Mouse (Mus musculus): ENCODE data around the gene Hoxc11. TPM values are rescaled to one million over a fixed set of nuclear protein-coding genes. Genes with fewer than 3 reads are reported as not detected.

The Hoxc11 gene
- polyA plus RNA-seq, 1 experiment, result 1.2 TPM

DNA sequence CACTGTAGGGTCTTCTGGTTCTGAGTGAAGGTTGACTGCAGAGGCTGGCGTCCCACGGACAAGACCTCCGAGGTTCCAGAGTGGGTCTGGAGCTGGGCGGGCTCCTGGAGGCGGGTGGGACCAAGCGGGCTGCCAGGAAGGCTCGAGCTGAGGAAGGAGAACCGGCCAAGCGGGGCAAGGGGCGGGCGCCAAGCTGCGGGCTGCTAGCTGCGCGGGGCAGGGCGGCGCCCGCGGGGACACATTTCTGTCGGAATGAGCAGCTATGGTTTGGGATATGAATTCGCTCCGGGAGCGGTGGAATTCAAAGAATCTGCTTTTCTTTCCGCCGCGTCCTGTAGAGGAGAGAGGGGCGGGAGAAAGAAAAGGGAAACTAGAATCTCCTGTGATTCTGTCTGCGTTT is 19.3 kb upstream of the Hoxc11 start:
- TF ChIP-seq CTCF (IDR thresholded peaks at IDR 0.05; ENCODE audit: borderline replicate concordance, insufficient read depth, low read length) (no peak), POLR2A (IDR thresholded peaks at IDR 0.05; ENCODE audit: low read depth, low read length) (no peak)
- H3K4me1 ChIP-seq (ENCODE audit: control insufficient read depth, insufficient read depth, low read length), result no peaks in the 10 kb centered on the region
- no peak overlapping the region for H3K27ac ChIP-seq (ENCODE audit: insufficient read depth, low read length)
- 0 out of 2 replicates have a peak overlapping the region, but pooled peaks have one; percentile 2 for H3K4me3 ChIP-seq (ENCODE audit: insufficient read depth, low read length)

DNA sequence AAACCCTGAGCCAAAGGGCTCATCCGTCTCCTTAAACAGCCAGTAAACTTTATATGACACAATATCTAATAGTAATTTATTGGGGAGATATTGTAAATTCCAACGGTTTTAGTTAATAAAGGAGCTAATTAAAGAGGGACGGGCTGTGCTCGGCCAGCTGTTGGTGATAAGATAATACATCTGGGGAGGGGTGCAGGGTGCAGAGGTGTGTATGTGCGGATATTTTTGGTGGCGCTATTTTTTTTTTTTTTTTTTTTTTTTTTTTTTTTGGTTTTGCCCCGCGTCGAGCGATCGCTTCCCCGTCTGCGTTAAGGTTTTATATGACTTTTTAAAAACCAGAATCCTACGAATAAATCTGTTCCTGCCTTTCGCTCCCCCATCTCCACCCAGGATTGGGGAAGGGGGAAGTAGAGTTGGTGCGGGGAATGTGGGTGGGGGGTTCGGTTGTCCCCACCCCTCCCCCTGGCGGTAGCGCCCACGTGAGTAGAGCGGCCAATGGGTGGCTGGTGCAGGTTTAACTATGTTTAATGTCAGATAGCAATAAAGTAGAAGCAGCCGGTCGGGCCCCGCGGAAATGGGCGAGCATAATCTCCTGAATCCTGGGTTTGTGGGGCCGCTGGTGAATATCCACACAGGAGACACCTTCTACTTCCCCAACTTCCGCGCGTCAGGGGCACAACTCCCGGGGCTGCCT is 17.8 kb upstream of the Hoxc11 start, which contains the start of gene Hoxc12:
Gene Hoxc12 (plus strand): TSS at position 479 of the 694 bp plus-strand sequence.
- Histone ChIP-seq H3K4me3 (ENCODE audit: insufficient read depth, low read length) (no peak within 1 kb of the TSS), H3K27ac (ENCODE audit: insufficient read depth, low read length) (no peak within 1 kb of the TSS)
- no peak for TF ChIP-seq CTCF (IDR thresholded peaks at IDR 0.05; ENCODE audit: borderline replicate concordance, insufficient read depth, low read length)
- TF ChIP-seq POLR2A (IDR thresholded peaks at IDR 0.05; ENCODE audit: low read depth, low read length), result no peak

DNA sequence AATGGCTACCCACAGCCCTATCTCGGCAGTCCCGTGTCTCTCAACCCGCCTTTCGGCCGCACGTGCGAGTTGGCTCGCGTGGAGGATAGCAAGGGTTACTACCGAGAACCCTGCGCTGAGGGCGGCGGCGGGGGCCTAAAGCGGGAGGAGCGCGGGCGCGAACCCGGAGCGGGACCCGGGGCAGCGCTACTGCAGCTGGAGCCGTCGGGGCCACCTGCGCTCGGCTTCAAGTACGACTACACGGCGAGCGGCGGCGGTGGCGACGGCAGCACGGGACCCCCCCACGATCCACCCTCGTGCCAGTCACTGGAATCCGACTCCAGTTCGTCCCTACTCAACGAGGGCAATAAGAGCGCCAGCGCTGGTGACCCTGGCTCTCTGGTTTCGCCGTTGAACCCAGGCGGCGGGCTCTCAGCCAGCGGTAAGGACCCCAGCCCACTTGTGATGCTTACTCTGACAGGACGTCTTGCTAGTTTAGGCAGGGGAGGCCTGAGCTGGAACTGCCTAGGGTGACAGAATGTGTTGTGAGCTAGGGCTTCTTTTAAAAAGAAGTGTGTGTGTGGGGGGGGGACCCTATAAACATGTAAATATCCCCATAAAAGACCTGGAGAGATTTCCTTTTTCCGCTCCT is 17.1 kb upstream of the Hoxc11 start:
- Histone ChIP-seq H3K27ac (ENCODE audit: insufficient read depth, low read length) (no peak overlapping the region), H3K4me3 (ENCODE audit: insufficient read depth, low read length) (no peak overlapping the region), H3K4me1 (ENCODE audit: control insufficient read depth, insufficient read depth, low read length) (no peaks in the 10 kb centered on the region)
- no peak for TF ChIP-seq POLR2A (IDR thresholded peaks at IDR 0.05; ENCODE audit: low read depth, low read length)
- TF ChIP-seq CTCF (IDR thresholded peaks at IDR 0.05; ENCODE audit: borderline replicate concordance, insufficient read depth, low read length), result no peak

More for the DNA sequence above, 17.8 kb upstream of the Hoxc11 start, which contains the start of gene Hoxc12:
- no peaks in the 10 kb centered on the region for H3K4me1 ChIP-seq (ENCODE audit: control insufficient read depth, insufficient read depth, low read length)

DNA sequence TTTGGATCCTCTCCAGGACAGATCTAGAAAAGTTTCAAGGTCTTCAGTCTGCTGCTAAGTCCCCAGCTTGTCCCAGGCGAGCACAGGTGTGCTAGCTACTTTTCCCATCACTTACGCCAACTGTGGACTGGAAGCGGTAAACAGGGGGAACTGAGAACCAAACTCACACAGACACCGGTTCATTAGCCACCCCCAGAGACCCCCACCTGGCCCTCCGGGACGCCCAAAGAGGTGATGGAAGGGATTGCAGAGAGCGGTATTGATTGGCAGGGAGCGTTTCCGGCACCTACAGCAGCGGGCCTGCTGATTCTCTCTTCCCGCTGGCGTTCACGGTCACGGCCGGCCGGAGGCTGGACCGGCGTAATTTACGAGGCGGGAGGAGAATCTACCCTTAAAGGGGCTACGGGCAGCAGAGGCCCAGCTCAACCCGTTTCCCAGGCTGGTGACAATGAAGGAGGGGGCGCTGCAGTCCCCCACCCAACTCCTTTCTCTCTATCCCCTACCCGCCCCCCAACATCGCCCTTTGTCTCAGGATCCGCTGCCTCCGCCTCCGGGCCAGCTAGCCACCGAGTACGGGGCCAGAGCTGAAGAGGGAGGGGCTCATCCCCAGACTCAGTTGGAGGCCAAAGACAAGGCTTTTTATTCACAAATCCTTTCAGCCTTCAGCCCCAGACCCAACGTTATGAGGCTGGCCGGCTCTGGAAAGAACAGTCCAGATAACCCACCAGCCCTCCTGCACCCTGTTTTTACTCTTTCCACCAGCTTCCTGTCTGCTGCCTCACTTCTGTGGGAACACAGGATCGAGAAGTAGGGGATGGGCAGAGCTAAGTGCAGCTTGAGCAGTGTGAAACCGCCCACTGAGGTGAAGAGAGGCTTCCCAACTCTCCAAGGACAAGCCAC is 14.7 kb upstream of the Hoxc11 start:
- H3K27ac ChIP-seq (ENCODE audit: insufficient read depth, low read length), result no peak overlapping the region
- H3K4me3 ChIP-seq (ENCODE audit: insufficient read depth, low read length), result no peak overlapping the region
- TF ChIP-seq POLR2A (IDR thresholded peaks at IDR 0.05; ENCODE audit: low read depth, low read length) (no peak), CTCF (IDR thresholded peaks at IDR 0.05; ENCODE audit: borderline replicate concordance, insufficient read depth, low read length) (no peak)
- no peaks in the 10 kb centered on the region for H3K4me1 ChIP-seq (ENCODE audit: control insufficient read depth, insufficient read depth, low read length)

DNA sequence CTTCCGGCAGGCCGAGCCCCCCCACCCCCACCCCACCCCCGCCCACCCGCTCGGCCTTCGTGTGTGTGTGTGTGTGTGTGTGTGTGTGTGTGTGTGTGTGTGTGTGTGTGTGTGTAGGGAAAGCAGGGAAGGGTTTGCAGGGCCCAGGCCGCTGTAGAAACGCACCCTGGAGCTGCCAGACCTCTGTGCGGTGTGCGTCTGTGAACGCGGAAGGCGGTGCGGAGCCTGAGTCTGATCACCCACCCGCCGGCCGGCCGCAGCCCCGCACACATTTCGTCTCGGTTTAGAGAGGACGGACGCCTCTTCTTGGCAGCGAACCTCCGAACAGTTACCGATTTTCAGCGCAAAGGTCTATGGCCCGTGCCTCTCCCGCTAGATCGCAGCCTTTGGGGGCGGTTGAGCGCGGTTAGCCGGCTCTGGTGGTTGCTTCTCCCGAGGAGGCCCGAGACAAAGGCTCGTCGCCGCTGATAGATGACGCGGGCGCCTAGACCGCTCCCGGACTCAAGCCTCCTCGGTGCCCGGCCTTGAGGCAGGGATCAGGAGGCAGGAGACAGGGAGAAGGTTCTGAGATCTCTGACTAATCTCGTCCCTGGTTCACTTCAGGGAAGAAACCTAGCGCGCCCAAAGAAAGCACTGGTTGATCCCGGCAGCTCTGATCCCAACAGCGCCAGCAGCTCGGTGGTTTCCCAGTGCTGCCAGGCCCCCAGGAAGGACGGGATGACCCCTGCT is 11.3 kb upstream of the Hoxc11 start:
- no peak overlapping the region for H3K27ac ChIP-seq (ENCODE audit: insufficient read depth, low read length)
- TF ChIP-seq POLR2A (IDR thresholded peaks at IDR 0.05; ENCODE audit: low read depth, low read length) (no peak), CTCF (IDR thresholded peaks at IDR 0.05; ENCODE audit: borderline replicate concordance, insufficient read depth, low read length) (no peak)
- H3K4me1 ChIP-seq (ENCODE audit: control insufficient read depth, insufficient read depth, low read length), result no peaks in the 10 kb centered on the region
- peak overlapping the region; percentile 19 for H3K4me3 ChIP-seq (ENCODE audit: insufficient read depth, low read length)

DNA sequence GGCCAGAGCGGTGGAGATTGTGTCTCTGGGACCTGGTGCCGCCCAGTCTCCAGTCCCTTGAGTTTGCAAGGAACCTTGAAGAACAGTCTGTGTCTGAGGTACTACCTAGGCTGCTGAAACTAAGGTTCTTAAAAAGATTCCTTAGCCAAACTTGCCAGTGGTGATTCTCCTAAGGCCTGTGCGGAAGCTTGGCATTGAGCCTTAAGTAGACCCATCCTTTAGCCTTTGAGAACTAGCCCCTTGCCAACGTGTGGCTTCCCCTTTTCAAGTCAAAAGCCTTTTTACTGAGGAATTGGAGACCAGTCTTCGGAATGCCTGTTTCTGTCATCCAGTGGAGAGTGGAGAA is 10.8 kb upstream of the Hoxc11 start:
- TF ChIP-seq CTCF (IDR thresholded peaks at IDR 0.05; ENCODE audit: borderline replicate concordance, insufficient read depth, low read length) (peak; percentile 32; the same call in 1 of the 2 replicates), POLR2A (IDR thresholded peaks at IDR 0.05; ENCODE audit: low read depth, low read length) (no peak)
- no peak overlapping the region for H3K27ac ChIP-seq (ENCODE audit: insufficient read depth, low read length)
- no peaks in the 10 kb centered on the region for H3K4me1 ChIP-seq (ENCODE audit: control insufficient read depth, insufficient read depth, low read length)
- H3K4me3 ChIP-seq (ENCODE audit: insufficient read depth, low read length), result no peak overlapping the region

DNA sequence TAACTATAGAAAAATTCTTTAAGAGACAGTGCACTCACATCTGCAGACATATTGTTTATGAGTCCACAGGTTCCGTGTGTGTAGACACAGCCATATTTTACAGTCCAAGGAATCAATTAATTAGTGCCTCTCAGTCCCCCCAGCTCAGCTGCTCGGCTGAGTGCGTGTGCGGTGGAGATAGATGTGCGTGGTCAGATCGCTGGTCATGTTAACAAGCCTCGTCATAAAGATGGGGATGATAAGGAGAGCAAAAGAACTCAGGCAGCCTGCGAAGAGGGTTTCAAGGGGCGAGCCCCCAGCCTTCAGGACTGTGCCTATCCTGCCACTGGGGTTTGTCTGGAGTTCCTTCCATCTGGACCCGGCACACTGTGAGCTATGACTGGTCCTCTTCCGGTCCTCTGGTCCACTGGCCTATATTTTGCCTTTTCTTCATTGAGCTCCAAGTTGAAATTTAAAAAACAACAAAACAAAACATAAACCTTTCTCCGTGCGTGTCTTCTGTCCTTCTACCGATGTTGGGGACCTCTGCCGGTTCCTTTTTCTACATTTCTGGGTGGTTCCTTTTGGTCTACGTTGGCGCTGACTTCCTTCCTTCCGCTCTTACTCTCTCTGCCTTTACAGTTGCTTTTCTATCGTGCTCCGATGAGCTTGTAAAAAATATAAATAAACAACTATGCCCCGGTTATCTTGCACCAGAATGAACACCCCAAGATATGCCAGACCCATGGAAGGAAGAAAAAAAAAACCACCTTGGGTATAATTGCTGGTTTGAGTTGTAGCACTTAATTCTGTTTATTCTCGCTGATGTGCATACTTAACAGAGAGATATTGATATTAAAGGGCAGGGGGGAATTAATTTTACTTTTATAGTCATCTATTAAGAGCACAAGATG is 8.8 kb upstream of the Hoxc11 start:
- Histone ChIP-seq H3K27ac (ENCODE audit: insufficient read depth, low read length) (no peak overlapping the region), H3K4me1 (ENCODE audit: control insufficient read depth, insufficient read depth, low read length) (no peaks in the 10 kb centered on the region), H3K4me3 (ENCODE audit: insufficient read depth, low read length) (no peak overlapping the region)
- TF ChIP-seq CTCF (IDR thresholded peaks at IDR 0.05; ENCODE audit: borderline replicate concordance, insufficient read depth, low read length), result no peak
- no peak for TF ChIP-seq POLR2A (IDR thresholded peaks at IDR 0.05; ENCODE audit: low read depth, low read length)

DNA sequence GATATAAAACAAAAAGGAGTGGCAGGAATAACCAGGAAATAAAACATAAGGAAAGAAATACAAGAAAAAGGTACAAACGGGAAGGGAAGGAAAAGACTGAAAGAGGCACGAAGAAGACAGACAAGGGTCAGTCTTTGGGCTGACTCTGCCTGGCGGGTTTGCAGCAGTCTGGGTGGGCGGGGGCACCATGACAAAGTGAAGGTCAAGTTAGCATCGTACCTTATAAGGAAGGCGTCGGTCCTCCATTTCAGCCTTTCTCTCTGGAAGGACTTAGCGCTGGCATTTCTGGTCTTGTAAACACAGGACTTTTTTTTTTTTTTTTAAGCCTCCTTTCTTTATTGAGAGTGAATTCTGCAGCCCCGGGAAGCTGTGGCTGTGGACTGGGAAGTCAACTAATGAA is 7.0 kb upstream of the Hoxc11 start:
- TF ChIP-seq POLR2A (IDR thresholded peaks at IDR 0.05; ENCODE audit: low read depth, low read length), result no peak
- Histone ChIP-seq H3K27ac (ENCODE audit: insufficient read depth, low read length) (no peak overlapping the region), H3K4me3 (ENCODE audit: insufficient read depth, low read length) (no peak overlapping the region), H3K4me1 (ENCODE audit: control insufficient read depth, insufficient read depth, low read length) (no peaks in the 10 kb centered on the region)

All from embryonic fibroblast, embryonic 13.5 days (primary cell).